Mouse (Mus musculus): ENCODE data around the gene Dcun1d2. TPM values are rescaled to one million over a fixed set of nuclear protein-coding genes. Genes with fewer than 3 reads are reported as not detected.

Dcun1d2 gene
- polyA plus RNA-seq, 1 experiment from 2014 or later, result 8.2 TPM

DNA sequence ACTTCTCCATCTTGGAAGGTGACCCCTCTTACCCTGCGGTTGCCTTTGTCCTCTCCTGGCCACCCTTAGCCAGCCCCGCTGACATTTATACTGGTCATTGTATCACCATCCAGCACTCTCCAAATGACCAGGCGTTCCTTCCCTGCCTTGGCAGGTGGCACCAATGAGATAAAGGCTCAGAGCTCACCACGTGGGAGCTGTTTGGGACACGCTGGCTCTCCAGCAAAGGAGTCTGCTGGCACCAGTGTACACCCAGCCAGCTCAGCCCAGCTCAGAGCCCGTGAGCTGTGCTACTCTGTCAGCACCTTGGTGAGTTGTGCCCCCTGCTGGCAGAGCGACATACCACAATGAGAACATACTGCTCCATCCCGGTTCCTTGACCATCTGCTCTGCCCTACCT lies 33.9 kb downstream of the Dcun1d2 start, which contains the start of gene Adprhl1:
Gene Adprhl1 (minus strand): TSS at position 144 of the 400 bp plus-strand sequence.
- H3K4me1 ChIP-seq (replicated peaks), result no peaks in the 10 kb centered on the region
- no peak within 1 kb of the TSS for H3K27ac ChIP-seq (replicated peaks)
- 28% methylated on average over 8 of the region's 8 CpGs for WGBS (ENCODE audit: insufficient replicate concordance)
- H3K9ac ChIP-seq, result no peak within 1 kb of the TSS
- ATAC-seq (ENCODE audit: insufficient read depth), result peak; percentile 51; the same call in 1 of the 2 replicates
- no peak within 1 kb of the TSS for H3K4me2 ChIP-seq
- no peaks in the 10 kb centered on the region for H3K9me3 ChIP-seq (replicated peaks)
- H3K36me3 ChIP-seq (replicated peaks), result peaks cover 18% of the 10 kb centered on the region
- H3K4me3 ChIP-seq (replicated peaks), result no peak within 1 kb of the TSS
- H3K27me3 ChIP-seq, result no peaks in the 10 kb centered on the region

DNA sequence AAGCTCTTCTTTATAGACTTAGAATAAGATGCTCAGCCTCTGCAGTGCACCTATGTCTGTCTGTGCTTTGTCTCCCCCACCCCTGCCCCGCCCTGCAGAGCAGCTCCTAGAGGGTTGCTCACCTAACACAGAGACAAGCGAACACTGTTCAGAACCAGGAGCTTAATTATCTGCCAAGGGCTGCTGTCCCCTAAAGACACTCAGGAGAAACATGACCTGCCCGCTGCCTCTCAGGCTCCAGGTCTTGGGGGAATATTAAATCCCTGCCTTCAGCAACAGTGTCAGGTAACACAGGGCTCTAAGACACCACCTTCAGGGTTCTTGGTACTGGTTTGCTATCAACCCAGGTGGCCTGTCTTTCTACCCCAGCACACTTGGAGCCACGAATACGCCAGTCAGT lies 34.5 kb downstream of the Dcun1d2 start:
- H3K36me3 ChIP-seq (replicated peaks), result peaks cover 18% of the 10 kb centered on the region
- WGBS (ENCODE audit: insufficient replicate concordance), result 69% methylated on average over 5 of the region's 5 CpGs
- no peak overlapping the region for H3K4me3 ChIP-seq (replicated peaks)
- 0 out of 2 replicates have a peak, but pooled peaks cover 2% of the 10 kb centered on the region for H3K27me3 ChIP-seq
- no peak overlapping the region for H3K9ac ChIP-seq
- no peaks in the 10 kb centered on the region for H3K4me1 ChIP-seq (replicated peaks)
- H3K27ac ChIP-seq (replicated peaks), result no peak overlapping the region
- no peak overlapping the region for H3K4me2 ChIP-seq
- no peak for ATAC-seq (ENCODE audit: insufficient read depth)
- H3K9me3 ChIP-seq (replicated peaks), result no peaks in the 10 kb centered on the region

DNA sequence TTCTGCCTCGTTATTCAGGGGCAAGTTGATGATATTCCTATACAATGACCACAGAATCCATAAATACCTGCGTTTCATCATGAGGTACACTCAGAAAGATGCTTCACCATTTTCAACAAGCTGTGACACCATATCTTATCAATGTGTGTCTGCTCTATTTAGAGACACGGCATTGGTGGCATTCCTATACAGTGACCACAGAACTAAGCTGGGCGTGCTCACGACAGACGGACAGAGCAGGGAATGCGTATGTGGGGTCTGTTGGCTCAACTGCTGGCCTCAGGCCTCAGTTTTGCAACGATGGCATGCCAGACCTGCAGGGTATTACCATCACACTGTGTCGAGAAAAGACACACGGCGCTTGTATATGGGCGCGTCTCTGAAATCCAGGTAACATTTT lies 35.1 kb downstream of the Dcun1d2 start:
- peaks cover 18% of the 10 kb centered on the region for H3K36me3 ChIP-seq (replicated peaks)
- H3K4me2 ChIP-seq, result no peak overlapping the region
- H3K27me3 ChIP-seq, result 0 out of 2 replicates have a peak, but pooled peaks cover 5% of the 10 kb centered on the region
- H3K4me1 ChIP-seq (replicated peaks), result no peaks in the 10 kb centered on the region
- 73% methylated on average over 13 of the region's 13 CpGs for WGBS (ENCODE audit: insufficient replicate concordance)
- H3K27ac ChIP-seq (replicated peaks), result no peak overlapping the region
- no peak overlapping the region for H3K9ac ChIP-seq
- H3K9me3 ChIP-seq (replicated peaks), result no peaks in the 10 kb centered on the region
- ATAC-seq (ENCODE audit: insufficient read depth), result no peak
- no peak overlapping the region for H3K4me3 ChIP-seq (replicated peaks)

DNA sequence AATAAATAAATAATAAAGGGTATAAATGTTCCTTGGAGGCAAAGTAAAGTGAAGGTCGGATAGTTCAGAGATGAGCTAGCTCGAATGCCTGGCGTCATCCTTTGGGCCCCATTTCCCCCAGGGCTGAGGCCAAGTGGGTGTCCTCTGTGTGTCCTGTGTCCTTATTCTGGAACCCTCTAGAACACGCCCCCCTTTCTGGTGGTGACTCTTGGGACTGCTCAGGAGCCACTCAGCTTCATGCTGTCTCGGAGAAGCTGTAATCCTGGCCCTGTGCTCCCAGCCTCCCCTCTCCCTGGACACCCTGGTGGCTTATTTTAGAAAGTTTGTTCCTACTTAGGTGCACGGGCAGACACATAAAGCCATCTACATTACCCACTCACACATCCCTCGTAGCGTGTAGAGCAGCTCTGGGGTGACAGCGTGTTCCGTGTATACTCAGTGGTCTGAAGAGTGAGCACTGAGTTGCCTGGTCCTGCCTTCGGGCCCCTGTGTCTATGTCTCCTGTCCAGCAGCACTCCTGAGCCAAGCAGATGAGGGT lies 43.5 kb downstream of the Dcun1d2 start:
- H3K27me3 ChIP-seq, result peaks cover 15% of the 10 kb centered on the region
- 66% methylated on average over 11 of the region's 11 CpGs for WGBS (ENCODE audit: insufficient replicate concordance)
- no peak overlapping the region for H3K27ac ChIP-seq (replicated peaks)
- H3K4me3 ChIP-seq (replicated peaks), result no peak overlapping the region
- no peak overlapping the region for H3K4me2 ChIP-seq
- H3K9me3 ChIP-seq (replicated peaks), result no peaks in the 10 kb centered on the region
- H3K36me3 ChIP-seq (replicated peaks), result no peaks in the 10 kb centered on the region
- H3K9ac ChIP-seq, result no peak overlapping the region
- H3K4me1 ChIP-seq (replicated peaks), result no peaks in the 10 kb centered on the region
- ATAC-seq (ENCODE audit: insufficient read depth), result no peak

DNA sequence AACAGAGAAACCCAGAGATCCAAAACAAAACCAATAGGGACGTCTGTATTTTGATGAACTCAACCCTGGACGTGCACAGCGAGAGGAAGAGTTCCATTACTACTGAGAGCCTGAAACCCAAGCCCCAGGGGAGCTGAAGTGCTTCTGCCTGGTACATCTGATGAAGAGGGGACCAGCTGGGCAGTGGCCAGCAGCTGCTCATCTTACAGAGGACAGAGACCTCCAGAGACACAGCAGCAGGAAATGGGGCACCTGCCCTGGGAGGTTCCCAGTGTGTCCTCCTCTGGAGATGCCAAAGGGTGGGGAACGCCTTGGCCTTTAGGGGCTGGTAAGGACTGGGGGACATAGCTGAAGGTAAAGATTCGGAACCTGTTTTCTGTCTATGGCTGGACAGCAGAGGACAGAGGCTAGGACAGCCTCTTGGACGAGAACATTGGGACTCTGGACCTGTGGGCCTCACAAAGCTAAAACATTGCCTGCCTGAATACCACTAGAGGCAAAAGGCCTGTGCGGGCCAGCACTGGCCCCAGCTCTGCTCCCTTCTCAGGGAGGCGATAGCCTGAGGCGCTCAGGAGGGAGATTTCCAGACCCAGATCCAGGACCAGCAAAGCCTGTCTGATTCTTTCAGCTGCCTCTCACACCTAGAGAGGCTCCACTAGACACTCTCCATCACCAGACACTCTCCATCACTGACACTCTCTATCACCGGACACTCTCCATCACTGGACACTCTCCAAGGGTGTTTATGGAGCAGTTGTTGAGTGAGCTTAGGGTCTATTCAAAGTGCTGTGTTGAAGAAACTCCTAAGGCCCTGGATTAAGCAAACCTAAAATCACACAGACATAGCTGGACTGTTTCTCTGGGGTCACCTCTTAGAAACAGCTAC lies 44.7 kb downstream of the Dcun1d2 start:
- H3K27me3 ChIP-seq, result peaks cover 12% of the 10 kb centered on the region
- H3K36me3 ChIP-seq (replicated peaks), result no peaks in the 10 kb centered on the region
- no peak overlapping the region for H3K4me3 ChIP-seq (replicated peaks)
- ATAC-seq (ENCODE audit: insufficient read depth), result no peak
- H3K4me1 ChIP-seq (replicated peaks), result no peaks in the 10 kb centered on the region
- 65% methylated on average over 10 of the region's 10 CpGs for WGBS (ENCODE audit: insufficient replicate concordance)
- no peak overlapping the region for H3K4me2 ChIP-seq
- H3K9me3 ChIP-seq (replicated peaks), result no peaks in the 10 kb centered on the region
- H3K27ac ChIP-seq (replicated peaks), result no peak overlapping the region
- H3K9ac ChIP-seq, result no peak overlapping the region

DNA sequence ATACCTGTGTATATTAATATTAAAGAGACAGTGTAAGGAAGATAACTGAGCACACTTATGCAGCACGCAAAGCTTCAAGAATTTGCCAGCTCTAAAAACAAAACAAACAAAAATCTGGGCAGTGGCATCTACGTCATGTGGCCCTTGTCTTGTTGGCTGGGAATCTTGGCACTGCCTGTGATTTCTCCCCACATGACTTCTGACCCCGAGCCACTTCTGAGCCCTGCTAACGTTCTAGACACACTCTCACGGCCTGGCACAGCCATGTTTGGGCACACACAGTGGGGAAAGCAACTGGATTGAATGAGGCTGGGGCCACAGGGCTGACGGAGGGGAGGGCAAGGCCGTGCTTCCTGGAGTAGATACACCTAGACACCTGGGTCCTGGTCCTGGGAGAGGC lies 47.2 kb downstream of the Dcun1d2 start:
- Histone ChIP-seq H3K4me1 (replicated peaks) (no peaks in the 10 kb centered on the region), H3K9ac (no peak overlapping the region), H3K36me3 (replicated peaks) (no peaks in the 10 kb centered on the region), H3K27me3 (peaks cover 12% of the 10 kb centered on the region), H3K9me3 (replicated peaks) (no peaks in the 10 kb centered on the region), H3K4me3 (replicated peaks) (no peak overlapping the region), H3K27ac (replicated peaks) (no peak overlapping the region), H3K4me2 (no peak overlapping the region)
- 61% methylated on average over 7 of the region's 7 CpGs for WGBS (ENCODE audit: insufficient replicate concordance)
- no peak for ATAC-seq (ENCODE audit: insufficient read depth)

DNA sequence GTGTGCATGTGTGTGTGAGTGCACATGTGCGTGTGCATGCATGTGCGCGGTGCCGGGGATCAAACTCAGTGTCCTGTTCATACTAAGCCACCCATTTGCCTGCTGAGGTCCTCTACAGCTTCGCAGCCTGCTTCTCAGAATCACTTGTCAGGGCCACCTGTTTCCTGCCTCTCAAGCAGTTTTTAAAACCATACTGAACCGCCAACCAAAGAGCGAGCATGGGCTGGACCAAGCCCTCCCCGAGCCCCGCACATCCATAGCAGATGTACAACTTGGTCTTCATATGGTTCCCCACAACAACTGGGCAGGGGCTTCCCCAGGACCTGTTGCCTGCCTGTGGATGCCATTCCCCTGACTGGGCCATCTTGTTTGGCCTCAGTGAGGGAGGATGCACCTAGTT lies 47.9 kb downstream of the Dcun1d2 start:
- no peak for ATAC-seq (ENCODE audit: insufficient read depth)
- Histone ChIP-seq H3K4me3 (replicated peaks) (no peak overlapping the region), H3K27ac (replicated peaks) (no peak overlapping the region), H3K27me3 (peaks cover 17% of the 10 kb centered on the region), H3K36me3 (replicated peaks) (no peaks in the 10 kb centered on the region), H3K4me1 (replicated peaks) (no peaks in the 10 kb centered on the region), H3K9me3 (replicated peaks) (no peaks in the 10 kb centered on the region), H3K9ac (no peak overlapping the region), H3K4me2 (no peak overlapping the region)
- WGBS (ENCODE audit: insufficient replicate concordance), result 58% methylated on average over 9 of the region's 9 CpGs

DNA sequence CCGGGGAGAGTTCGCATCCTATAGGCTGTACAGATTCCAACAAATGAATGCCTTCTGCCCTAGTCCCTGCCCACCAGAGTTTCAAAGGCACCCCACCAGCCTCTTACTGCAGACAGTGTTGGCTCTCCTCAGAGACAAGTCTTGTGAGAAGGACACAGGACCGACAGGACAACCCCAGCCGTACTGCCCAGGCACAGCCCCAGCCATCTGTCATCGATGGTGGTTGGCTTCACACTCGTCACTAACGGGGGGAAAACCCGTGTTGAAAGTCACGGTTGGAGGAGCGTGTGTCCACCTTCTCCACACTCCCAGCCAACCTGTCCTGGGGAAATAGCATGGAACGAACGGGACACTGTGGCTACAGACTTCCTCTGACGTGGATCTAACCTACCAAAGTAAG lies 53.1 kb downstream of the Dcun1d2 start:
- Histone ChIP-seq H3K4me2 (no peak overlapping the region), H3K9ac (no peak overlapping the region), H3K27me3 (peaks cover 12% of the 10 kb centered on the region; the same call in 1 of the 2 replicates), H3K27ac (replicated peaks) (no peak overlapping the region), H3K9me3 (replicated peaks) (no peaks in the 10 kb centered on the region), H3K36me3 (replicated peaks) (no peaks in the 10 kb centered on the region), H3K4me1 (replicated peaks) (no peaks in the 10 kb centered on the region), H3K4me3 (replicated peaks) (no peak overlapping the region)
- ATAC-seq (ENCODE audit: insufficient read depth), result no peak
- WGBS (ENCODE audit: insufficient replicate concordance), result 69% methylated on average over 13 of the region's 13 CpGs

DNA sequence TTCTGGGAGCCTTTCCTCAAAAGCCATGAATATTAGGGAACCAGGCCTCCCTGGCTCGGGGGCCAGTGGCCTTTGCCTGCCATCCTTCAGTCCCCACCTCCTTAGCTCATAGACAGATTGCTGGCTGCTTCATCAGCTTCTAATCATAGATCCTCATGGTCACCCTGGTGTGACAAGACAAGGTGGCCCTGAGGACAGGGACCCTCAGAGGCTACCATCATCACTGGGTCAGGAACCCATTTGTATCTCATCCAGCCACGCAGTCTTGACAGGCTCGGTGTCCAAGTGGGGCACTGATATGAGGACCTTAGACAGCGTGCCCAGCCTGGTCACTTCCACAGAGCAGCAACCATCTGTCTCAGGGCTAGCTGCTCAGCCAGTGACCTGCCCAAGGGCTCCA lies 57.5 kb downstream of the Dcun1d2 start:
- WGBS (ENCODE audit: insufficient replicate concordance), result 66% methylated on average over 4 of the region's 4 CpGs
- Histone ChIP-seq H3K9me3 (replicated peaks) (no peaks in the 10 kb centered on the region), H3K4me3 (replicated peaks) (no peak overlapping the region), H3K4me1 (replicated peaks) (no peaks in the 10 kb centered on the region), H3K36me3 (replicated peaks) (no peaks in the 10 kb centered on the region), H3K9ac (no peak overlapping the region), H3K4me2 (no peak overlapping the region), H3K27me3 (peaks cover 12% of the 10 kb centered on the region; the same call in 1 of the 2 replicates), H3K27ac (replicated peaks) (no peak overlapping the region)
- no peak for ATAC-seq (ENCODE audit: insufficient read depth)

DNA sequence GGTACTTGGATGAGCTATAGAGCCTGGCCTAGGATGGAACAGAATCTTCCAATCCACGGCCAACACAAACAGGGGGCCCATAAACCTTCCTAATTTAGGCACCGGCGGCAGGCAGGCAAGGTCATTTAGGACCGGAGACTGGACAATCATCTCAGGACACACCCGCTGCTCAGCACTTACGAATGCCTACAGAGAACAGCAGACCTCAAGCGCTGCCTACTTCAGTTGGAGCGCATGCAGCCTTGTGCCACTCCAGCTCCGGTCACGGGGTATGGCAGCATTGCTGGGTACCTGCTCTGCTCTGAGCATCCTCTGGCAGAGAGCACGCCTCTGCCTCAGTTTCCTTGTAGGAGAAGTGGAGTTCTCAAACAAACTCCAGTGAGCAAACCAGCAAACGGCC lies 58.1 kb downstream of the Dcun1d2 start:
- WGBS (ENCODE audit: insufficient replicate concordance), result 71% methylated on average over 12 of the region's 12 CpGs
- ATAC-seq (ENCODE audit: insufficient read depth), result no peak

DNA sequence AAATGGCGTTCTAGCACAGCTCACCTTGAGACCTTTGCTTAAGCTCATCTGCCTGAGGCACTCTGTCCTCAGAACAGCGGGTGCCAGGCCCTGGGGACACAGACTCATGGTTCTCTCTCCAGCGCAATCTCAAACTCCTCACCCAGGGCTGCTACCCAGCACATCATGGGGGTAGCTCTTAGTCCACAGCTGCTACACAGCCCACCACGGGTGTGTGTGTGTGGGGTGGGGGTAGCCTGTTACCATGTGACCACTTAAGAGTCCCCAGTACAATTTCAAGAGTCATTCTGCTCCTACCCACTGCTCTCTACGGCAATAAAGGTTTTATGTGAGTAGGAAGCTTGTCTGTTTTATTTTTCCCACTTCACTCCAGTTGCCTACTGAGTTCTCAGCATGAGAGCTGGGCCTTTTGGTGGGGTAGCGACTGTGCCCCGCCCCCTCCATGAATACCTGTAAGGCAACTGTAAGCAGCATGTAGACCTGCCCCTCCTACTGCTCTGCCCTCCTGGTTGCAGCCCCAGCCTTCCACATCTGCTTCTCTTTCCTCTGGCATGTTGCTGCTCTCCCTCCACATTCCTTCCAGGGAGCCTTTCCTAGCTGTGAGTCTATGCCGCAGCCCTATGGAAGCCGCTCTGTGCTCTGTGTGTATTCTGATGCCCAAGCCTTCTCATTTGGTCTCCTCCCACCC lies 58.9 kb downstream of the Dcun1d2 start:
- Histone ChIP-seq H3K36me3 (replicated peaks) (no peaks in the 10 kb centered on the region), H3K9me3 (replicated peaks) (no peaks in the 10 kb centered on the region), H3K4me3 (replicated peaks) (no peak overlapping the region), H3K27ac (replicated peaks) (no peak overlapping the region), H3K9ac (no peak overlapping the region), H3K27me3 (peaks cover 21% of the 10 kb centered on the region; the same call in 1 of the 2 replicates), H3K4me2 (no peak overlapping the region), H3K4me1 (replicated peaks) (no peaks in the 10 kb centered on the region)
- no peak for ATAC-seq (ENCODE audit: insufficient read depth)
- WGBS (ENCODE audit: insufficient replicate concordance), result 46% methylated on average over 9 of the region's 9 CpGs

More for the DNA sequence above, 58.1 kb downstream of the Dcun1d2 start:
- Histone ChIP-seq H3K9ac (no peak overlapping the region), H3K4me1 (replicated peaks) (no peaks in the 10 kb centered on the region), H3K36me3 (replicated peaks) (no peaks in the 10 kb centered on the region), H3K27ac (replicated peaks) (no peak overlapping the region), H3K4me3 (replicated peaks) (no peak overlapping the region), H3K4me2 (no peak overlapping the region), H3K27me3 (peaks cover 15% of the 10 kb centered on the region; the same call in 1 of the 2 replicates), H3K9me3 (replicated peaks) (no peaks in the 10 kb centered on the region)
